21 mouse cellular contexts compared by ENCODE assay signal in genomic region chr17:15650089-15650742, GRCm38 (mm10).
"Had no signal": no experiment of that assay in that cellular context is flagged by ENCODE, and none has a peak within 500 bp of the region (broad histone marks: within the 10 kb centered on the region; RNA-seq: fewer than 3 reads in every experiment).

No protein-coding gene starts in this region.

- ATAC-seq: intestine, postnatal 0 days; liver, embryonic 12.5 days had no signal

- H3K27me3 ChIP-seq: limb, embryonic 13.5 days; liver, embryonic 12.5 days; liver, embryonic 15.5 days; lung, embryonic 15.5 days; megakaryocyte, embryonic 14.5 days; neural tube, embryonic 13.5 days; stomach, embryonic 15.5 days had no signal

- H3K4me2 ChIP-seq: limb, embryonic 13.5 days; liver, embryonic 12.5 days; liver, embryonic 15.5 days; lung, embryonic 15.5 days; midbrain, embryonic 11.5 days; neural tube, embryonic 13.5 days; stomach, embryonic 15.5 days had no signal

- H3K4me3 ChIP-seq: limb, embryonic 10.5 days; limb, embryonic 13.5 days; liver, embryonic 12.5 days; liver, embryonic 15.5 days; lung, embryonic 15.5 days; neural tube, embryonic 13.5 days; stomach, embryonic 15.5 days had no signal

- H3K9me3 ChIP-seq: limb, embryonic 10.5 days; limb, embryonic 13.5 days; liver, embryonic 12.5 days; liver, embryonic 15.5 days; lung, embryonic 15.5 days; megakaryocyte, embryonic 14.5 days; neural tube, embryonic 13.5 days; stomach, embryonic 15.5 days had no signal

- H3K9ac ChIP-seq: limb, embryonic 13.5 days; liver, embryonic 12.5 days; liver, embryonic 15.5 days; lung, embryonic 15.5 days; neural tube, embryonic 13.5 days; stomach, embryonic 15.5 days had no signal

- DNase-seq: kidney, adult 8-10 months; kidney, postnatal 4 days; liver; lung, adult 18-20 months; lung, postnatal 10 days; lung, postnatal 36 days; midbrain, embryonic 14.5 days; retina, postnatal 1 day; right cerebral cortex, postnatal 25 days; spleen, adult 18-20 months; thymus, postnatal 25 days had no signal

- H3K36me3 ChIP-seq: limb, embryonic 10.5 days; limb, embryonic 13.5 days; liver, embryonic 12.5 days; liver, embryonic 15.5 days; lung, embryonic 15.5 days; neural tube, embryonic 13.5 days; stomach, embryonic 15.5 days had no signal

- H3K27ac ChIP-seq: limb, embryonic 10.5 days; limb, embryonic 13.5 days; liver, embryonic 12.5 days; liver, embryonic 15.5 days; lung, embryonic 15.5 days; neural tube, embryonic 13.5 days; stomach, embryonic 15.5 days had no signal

- H3K4me1 ChIP-seq: limb, embryonic 13.5 days; liver, embryonic 12.5 days; liver, embryonic 15.5 days; neural tube, embryonic 13.5 days; stomach, embryonic 15.5 days had no signal
